Mouse (Mus musculus): ENCODE measurements around the gene Gm7792.
"Not testable (repeated sequence)": the region's sequence is repeated elsewhere in the genome, so short reads cannot be mapped to it uniquely, and the experiment has no call there.

Gene Gm7792

DNA sequence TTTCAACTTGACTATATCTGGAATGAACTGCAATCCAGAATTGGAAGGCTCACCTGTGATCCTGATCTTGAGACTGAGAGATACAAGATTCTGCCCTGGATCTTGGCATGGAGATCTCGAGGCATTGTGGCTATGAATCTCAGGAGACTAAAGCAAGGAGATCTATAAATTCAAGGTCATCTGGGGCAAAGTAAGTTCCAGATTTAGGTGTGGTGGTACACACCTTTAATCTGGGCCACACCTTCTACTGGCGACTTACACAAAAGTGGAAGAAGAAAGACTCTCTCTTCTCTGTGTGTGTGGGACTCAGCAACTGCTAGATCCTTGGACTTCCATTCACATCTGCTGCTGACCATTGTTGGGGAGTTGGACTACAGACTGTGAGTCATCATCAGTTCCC is at the start of gene Gm7792:
Gene Gm7792, plus strand, starts transcription at position 301 of the 400 bp plus-strand sequence.
- DNase-seq (ENCODE audit: low read depth, low spot score), result not testable (repeated sequence)
